Mouse (Mus musculus): Measurements from ENCODE around the gene Ctsd. TPM values are rescaled to one million over a fixed set of nuclear protein-coding genes. Genes with fewer than 3 reads are reported as not detected.
"Not testable (repeated sequence)": the region's sequence is repeated elsewhere in the genome, so short reads cannot be mapped to it uniquely, and the experiment has no call there.

Gene Ctsd
- polyA plus RNA-seq, 1 experiment from 2014 or later: 453 TPM

- not testable (repeated sequence) for H3K9me3 ChIP-seq (ENCODE audit: low read length); ATAC-seq (ENCODE audit: low FRiP score, low TSS enrichment); H3K27ac ChIP-seq (ENCODE audit: low read length); H3K4me3 ChIP-seq (ENCODE audit: low read length); H3K9ac ChIP-seq (replicated peaks; ENCODE audit: low read length); H3K27me3 ChIP-seq (ENCODE audit: insufficient read depth, low read length); H3K4me1 ChIP-seq (ENCODE audit: insufficient read depth, low read length); H3K4me2 ChIP-seq (replicated peaks; ENCODE audit: low read depth, low read length); H3K36me3 ChIP-seq (ENCODE audit: insufficient read depth, low read length)
- 93% methylated on average over 5 of the region's 5 CpGs for WGBS
These were observed 17.3 kb upstream of the Ctsd start for GRCm38 (mm10) chr7:142405134-142405533.

GRCm38 (mm10) chr7:142403591-142403990 lies 15.8 kb upstream of the Ctsd start:
- H3K27ac ChIP-seq (ENCODE audit: low read length): peak overlapping the region; percentile 47; the same call in 1 of the 2 replicates
- H3K9ac ChIP-seq (replicated peaks; ENCODE audit: low read length): no peak overlapping the region
- no peak overlapping the region for H3K4me3 ChIP-seq (ENCODE audit: low read length)
- no peaks in the 10 kb centered on the region for H3K36me3 ChIP-seq (ENCODE audit: insufficient read depth, low read length)
- 52% methylated on average over 4 of the region's 4 CpGs for WGBS
- ATAC-seq (ENCODE audit: low FRiP score, low TSS enrichment): no peak
- peaks cover 17% of the 10 kb centered on the region; the same call in 1 of the 2 replicates for H3K4me1 ChIP-seq (ENCODE audit: insufficient read depth, low read length)
- no peaks in the 10 kb centered on the region for H3K9me3 ChIP-seq (ENCODE audit: low read length)
- H3K4me2 ChIP-seq (replicated peaks; ENCODE audit: low read depth, low read length): no peak overlapping the region
- no peaks in the 10 kb centered on the region for H3K27me3 ChIP-seq (ENCODE audit: insufficient read depth, low read length)

GRCm38 (mm10) chr7:142400750-142401142 lies 12.9 kb upstream of the Ctsd start:
- H3K27me3 ChIP-seq (ENCODE audit: insufficient read depth, low read length): no peaks in the 10 kb centered on the region
- H3K9ac ChIP-seq (replicated peaks; ENCODE audit: low read length): no peak overlapping the region
- no peak overlapping the region for H3K4me2 ChIP-seq (replicated peaks; ENCODE audit: low read depth, low read length)
- H3K36me3 ChIP-seq (ENCODE audit: insufficient read depth, low read length): no peaks in the 10 kb centered on the region
- 39% methylated on average over 7 of the region's 7 CpGs for WGBS
- no peak for ATAC-seq (ENCODE audit: low FRiP score, low TSS enrichment)
- no peak overlapping the region for H3K4me3 ChIP-seq (ENCODE audit: low read length)
- H3K27ac ChIP-seq (ENCODE audit: low read length): peak overlapping the region; percentile 54; the same call in 1 of the 2 replicates
- no peaks in the 10 kb centered on the region for H3K9me3 ChIP-seq (ENCODE audit: low read length)
- peaks cover 20% of the 10 kb centered on the region; the same call in 1 of the 2 replicates for H3K4me1 ChIP-seq (ENCODE audit: insufficient read depth, low read length)

GRCm38 (mm10) chr7:142400112-142400749 lies 12.4 kb upstream of the Ctsd start:
- H3K9ac ChIP-seq (replicated peaks; ENCODE audit: low read length): no peak overlapping the region
- peaks cover 20% of the 10 kb centered on the region; the same call in 1 of the 2 replicates for H3K4me1 ChIP-seq (ENCODE audit: insufficient read depth, low read length)
- no peak overlapping the region for H3K4me3 ChIP-seq (ENCODE audit: low read length)
- H3K4me2 ChIP-seq (replicated peaks; ENCODE audit: low read depth, low read length): no peak overlapping the region
- H3K36me3 ChIP-seq (ENCODE audit: insufficient read depth, low read length): no peaks in the 10 kb centered on the region
- no peaks in the 10 kb centered on the region for H3K9me3 ChIP-seq (ENCODE audit: low read length)
- H3K27me3 ChIP-seq (ENCODE audit: insufficient read depth, low read length): no peaks in the 10 kb centered on the region
- 58% methylated on average over 7 of the region's 7 CpGs for WGBS
- H3K27ac ChIP-seq (ENCODE audit: low read length): peak overlapping the region; percentile 70; the same call in 1 of the 2 replicates
- no peak for ATAC-seq (ENCODE audit: low FRiP score, low TSS enrichment)

GRCm38 (mm10) chr7:142399250-142399649 lies 11.4 kb upstream of the Ctsd start:
- H3K27me3 ChIP-seq (ENCODE audit: insufficient read depth, low read length): no peaks in the 10 kb centered on the region
- no peak for ATAC-seq (ENCODE audit: low FRiP score, low TSS enrichment)
- H3K36me3 ChIP-seq (ENCODE audit: insufficient read depth, low read length): no peaks in the 10 kb centered on the region
- peaks cover 20% of the 10 kb centered on the region; the same call in 1 of the 2 replicates for H3K4me1 ChIP-seq (ENCODE audit: insufficient read depth, low read length)
- H3K9me3 ChIP-seq (ENCODE audit: low read length): no peaks in the 10 kb centered on the region
- H3K4me2 ChIP-seq (replicated peaks; ENCODE audit: low read depth, low read length): no peak overlapping the region
- H3K27ac ChIP-seq (ENCODE audit: low read length): no peak overlapping the region
- no peak overlapping the region for H3K9ac ChIP-seq (replicated peaks; ENCODE audit: low read length)
- WGBS: 35% methylated on average over 1 of the region's 1 CpGs
- H3K4me3 ChIP-seq (ENCODE audit: low read length): no peak overlapping the region

- Histone ChIP-seq H3K9me3 (ENCODE audit: low read length) (no peaks in the 10 kb centered on the region), H3K4me3 (ENCODE audit: low read length) (no peak overlapping the region), H3K4me2 (replicated peaks; ENCODE audit: low read depth, low read length) (no peak overlapping the region), H3K9ac (replicated peaks; ENCODE audit: low read length) (no peak overlapping the region), H3K27ac (ENCODE audit: low read length) (peak overlapping the region; percentile 63), H3K36me3 (ENCODE audit: insufficient read depth, low read length) (no peaks in the 10 kb centered on the region), H3K27me3 (ENCODE audit: insufficient read depth, low read length) (no peaks in the 10 kb centered on the region), H3K4me1 (ENCODE audit: insufficient read depth, low read length) (peaks cover 26% of the 10 kb centered on the region; the same call in 1 of the 2 replicates)
- 0 out of 2 replicates have a peak, but pooled peaks have one; percentile 25 for ATAC-seq (ENCODE audit: low FRiP score, low TSS enrichment)
- WGBS: 49% methylated on average over 2 of the region's 2 CpGs
These were observed 10.2 kb upstream of the Ctsd start for GRCm38 (mm10) chr7:142398052-142398451.

GRCm38 (mm10) chr7:142396611-142397010 lies 8.8 kb upstream of the Ctsd start:
- no peaks in the 10 kb centered on the region for H3K27me3 ChIP-seq (ENCODE audit: insufficient read depth, low read length)
- H3K4me3 ChIP-seq (ENCODE audit: low read length): no peak overlapping the region
- H3K27ac ChIP-seq (ENCODE audit: low read length): no peak overlapping the region
- no peak overlapping the region for H3K9ac ChIP-seq (replicated peaks; ENCODE audit: low read length)
- WGBS: 84% methylated on average over 1 of the region's 1 CpGs
- H3K4me1 ChIP-seq (ENCODE audit: insufficient read depth, low read length): peaks cover 29% of the 10 kb centered on the region; the same call in 1 of the 2 replicates
- H3K36me3 ChIP-seq (ENCODE audit: insufficient read depth, low read length): no peaks in the 10 kb centered on the region
- H3K9me3 ChIP-seq (ENCODE audit: low read length): no peaks in the 10 kb centered on the region
- no peak for ATAC-seq (ENCODE audit: low FRiP score, low TSS enrichment)
- H3K4me2 ChIP-seq (replicated peaks; ENCODE audit: low read depth, low read length): no peak overlapping the region

- Histone ChIP-seq H3K36me3 (ENCODE audit: insufficient read depth, low read length) (no peaks in the 10 kb centered on the region), H3K27ac (ENCODE audit: low read length) (no peak overlapping the region), H3K9ac (replicated peaks; ENCODE audit: low read length) (no peak overlapping the region), H3K27me3 (ENCODE audit: insufficient read depth, low read length) (no peaks in the 10 kb centered on the region), H3K4me1 (ENCODE audit: insufficient read depth, low read length) (peaks cover 26% of the 10 kb centered on the region; the same call in 1 of the 2 replicates), H3K4me2 (replicated peaks; ENCODE audit: low read depth, low read length) (no peak overlapping the region), H3K4me3 (ENCODE audit: low read length) (no peak overlapping the region), H3K9me3 (ENCODE audit: low read length) (no peaks in the 10 kb centered on the region)
- 88% methylated on average over 4 of the region's 4 CpGs for WGBS
- ATAC-seq (ENCODE audit: low FRiP score, low TSS enrichment): no peak
These were observed 7.6 kb upstream of the Ctsd start for GRCm38 (mm10) chr7:142395472-142395871.

GRCm38 (mm10) chr7:142394261-142395190 lies 6.7 kb upstream of the Ctsd start:
- H3K36me3 ChIP-seq (ENCODE audit: insufficient read depth, low read length): no peaks in the 10 kb centered on the region
- H3K9me3 ChIP-seq (ENCODE audit: low read length): no peaks in the 10 kb centered on the region
- 59% methylated on average over 6 of the region's 6 CpGs for WGBS
- no peak overlapping the region for H3K4me2 ChIP-seq (replicated peaks; ENCODE audit: low read depth, low read length)
- no peak overlapping the region for H3K4me3 ChIP-seq (ENCODE audit: low read length)
- H3K27ac ChIP-seq (ENCODE audit: low read length): 0 out of 2 replicates have a peak overlapping the region, but pooled peaks have one; percentile 6
- H3K27me3 ChIP-seq (ENCODE audit: insufficient read depth, low read length): no peaks in the 10 kb centered on the region
- H3K9ac ChIP-seq (replicated peaks; ENCODE audit: low read length): no peak overlapping the region
- no peak for ATAC-seq (ENCODE audit: low FRiP score, low TSS enrichment)
- peaks cover 17% of the 10 kb centered on the region; the same call in 1 of the 2 replicates for H3K4me1 ChIP-seq (ENCODE audit: insufficient read depth, low read length)

All from kidney, embryonic 16.5 days (tissue).